Mouse (Mus musculus) C2C12 (cell line): Measurements from ENCODE around the gene Prkg1. TPM values are rescaled to one million over a fixed set of nuclear protein-coding genes. Genes with fewer than 3 reads are reported as not detected.

Experiments used
- H3K27me3 ChIP-seq: one replicate; pipeline ENCODE4 v1.6.1; 2011; ENCODE audit not compliant: control insufficient read depth, insufficient read depth, insufficient read length
- H3K36me3 ChIP-seq: one replicate; pipeline ENCODE4 v1.6.1; 2011; ENCODE audit not compliant: control insufficient read depth, insufficient read depth
- H3K4me3 ChIP-seq: one replicate; pipeline ENCODE4 v1.5.1; 2011; ENCODE audit warnings: mild to moderate bottlenecking, control low read depth; ENCODE audit not compliant: poor library complexity, insufficient read depth, severe bottlenecking
- H3K79me2 ChIP-seq: one replicate; pipeline ENCODE4 v1.6.1; 2011; ENCODE audit not compliant: control insufficient read depth, insufficient read depth
- H3K79me3 ChIP-seq: one replicate; pipeline ENCODE4 v1.6.1; 2011; ENCODE audit warnings: low read depth, control low read depth
- H3ac ChIP-seq: one replicate; pipeline ENCODE3; 2011; ENCODE audit warnings: low read depth; ENCODE audit not compliant: control insufficient read depth, insufficient read length
- CEBPB ChIP-seq: IDR thresholded peaks from one replicate; pipeline ENCODE4 v1.6.1; 2011; ENCODE audit warnings: low read depth, mild to moderate bottlenecking, control low read depth, moderate library complexity
- CTCF ChIP-seq: IDR thresholded peaks from one replicate; pipeline ENCODE4 v1.5.1; 2011; ENCODE audit not compliant: control insufficient read depth, insufficient read depth, insufficient read length
- FOSL1 ChIP-seq: IDR thresholded peaks from one replicate; pipeline ENCODE4 v1.8.0; 2011; ENCODE audit warnings: mild to moderate bottlenecking, low read length; ENCODE audit not compliant: poor library complexity, insufficient read depth, severe bottlenecking
- MAX ChIP-seq: IDR thresholded peaks from one replicate; pipeline ENCODE4 v1.6.1; 2011; ENCODE audit warnings: mild to moderate bottlenecking, control low read depth
- MYOD1 ChIP-seq: IDR thresholded peaks from one replicate; pipeline ENCODE4 v1.6.1; 2011; ENCODE audit warnings: low read depth; ENCODE audit not compliant: control insufficient read depth, insufficient read length
- MYOG ChIP-seq: IDR thresholded peaks from one replicate; pipeline ENCODE4 v1.6.1; 2011; ENCODE audit not compliant: control insufficient read depth, insufficient read length; ENCODE audit errors: extremely low read depth
- USF1 ChIP-seq: IDR thresholded peaks from one replicate; pipeline ENCODE4 v1.6.1; 2011; ENCODE audit warnings: low read depth, mild to moderate bottlenecking, control low read depth, moderate library complexity
- polyA plus RNA-seq: library from polyadenylated mRNA; unstranded; fragments of >200 nt; fragmentation: generic; extraction: Trizol; gene quantifications from one replicate; pipeline ENCODE4 v1.2.1, GENCODE M21; 2012; ENCODE audit warnings: missing spikeins

Prkg1 gene
- polyA plus RNA-seq, 1 experiment, result 0.47 TPM

DNA sequence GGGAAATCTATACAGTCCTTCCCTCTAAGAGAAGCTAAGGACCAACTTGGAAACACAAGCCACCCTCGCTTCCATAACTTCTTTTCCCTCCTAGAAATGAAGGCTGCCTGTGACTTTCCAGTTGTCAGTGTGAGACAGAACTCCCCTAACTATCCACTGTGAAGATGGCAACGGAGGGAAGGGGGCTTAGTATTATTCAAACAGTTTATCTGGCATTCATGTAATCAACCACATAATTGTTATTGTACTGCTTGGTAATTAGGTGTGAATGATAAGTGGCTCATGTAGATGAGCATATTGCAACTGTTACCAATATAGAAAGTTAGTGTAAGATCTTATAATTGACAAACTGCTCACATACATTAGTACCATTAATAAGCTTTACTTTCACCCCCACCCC is 333.4 kb downstream of the Prkg1 start:
- no peaks in the 10 kb centered on the region for H3K36me3 ChIP-seq
- TF ChIP-seq CTCF (no peak), MYOG (no peak), FOSL1 (no peak), MYOD1 (no peak), USF1 (no peak), CEBPB (no peak), MAX (no peak)
- H3K79me3 ChIP-seq, result no peaks in the 10 kb centered on the region
- no peak overlapping the region for H3K4me3 ChIP-seq
- H3K79me2 ChIP-seq, result no peaks in the 10 kb centered on the region
- no peaks in the 10 kb centered on the region for H3K27me3 ChIP-seq
- H3ac ChIP-seq, result no peak overlapping the region

DNA sequence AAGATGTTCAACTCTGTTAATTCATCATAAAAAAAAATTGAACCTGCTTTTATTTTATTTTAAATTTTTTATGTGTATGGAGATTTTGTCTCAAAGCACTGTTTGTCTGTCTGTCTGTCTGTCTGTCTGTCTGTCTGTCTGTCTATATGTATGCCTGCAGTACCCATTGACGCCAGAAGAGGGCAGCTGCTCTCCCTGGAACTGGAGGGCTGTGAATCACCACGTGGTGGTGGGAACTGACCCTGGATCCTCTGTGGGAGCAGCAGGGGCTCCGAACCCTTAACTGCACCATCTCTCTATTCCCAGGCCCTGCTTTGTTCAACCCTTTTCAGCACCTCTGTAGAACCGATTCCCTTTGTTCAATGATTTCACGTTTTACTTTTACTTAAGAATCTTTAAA is 338.7 kb downstream of the Prkg1 start:
- Histone ChIP-seq H3K36me3 (no peaks in the 10 kb centered on the region), H3K79me3 (no peaks in the 10 kb centered on the region), H3K27me3 (no peaks in the 10 kb centered on the region), H3K79me2 (no peaks in the 10 kb centered on the region), H3ac (no peak overlapping the region), H3K4me3 (no peak overlapping the region)
- TF ChIP-seq USF1, result no peak
- no peak for TF ChIP-seq MYOD1
- TF ChIP-seq MYOG, result no peak
- no peak for TF ChIP-seq CEBPB
- TF ChIP-seq FOSL1, result no peak
- no peak for TF ChIP-seq MAX
- TF ChIP-seq CTCF, result no peak

DNA sequence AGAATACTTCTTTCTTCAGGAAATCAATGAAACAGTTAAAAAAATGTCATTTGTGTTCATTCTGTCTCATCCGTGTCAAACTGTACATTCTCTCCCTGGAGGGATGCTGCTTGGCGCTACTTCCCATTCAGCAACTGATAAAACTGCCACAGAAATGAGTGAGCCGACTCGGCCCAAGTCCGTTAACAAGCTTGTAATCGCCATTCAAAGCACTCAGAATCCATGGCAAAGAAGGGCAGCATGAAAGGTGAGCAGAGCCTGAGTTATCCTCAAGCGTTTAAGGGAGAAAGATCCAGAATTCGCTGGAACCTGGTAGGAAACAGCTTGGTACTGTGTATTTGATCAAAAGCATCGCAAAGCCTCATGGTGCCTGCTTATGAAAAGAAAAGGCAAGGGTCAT is 339.6 kb downstream of the Prkg1 start:
- Histone ChIP-seq H3K36me3 (no peaks in the 10 kb centered on the region), H3K4me3 (no peak overlapping the region), H3K79me2 (no peaks in the 10 kb centered on the region), H3K27me3 (no peaks in the 10 kb centered on the region), H3ac (no peak overlapping the region), H3K79me3 (no peaks in the 10 kb centered on the region)
- no peak for TF ChIP-seq USF1
- TF ChIP-seq MAX, result no peak
- TF ChIP-seq MYOG, result no peak
- TF ChIP-seq FOSL1, result no peak
- TF ChIP-seq MYOD1, result no peak
- TF ChIP-seq CEBPB, result no peak
- no peak for TF ChIP-seq CTCF

DNA sequence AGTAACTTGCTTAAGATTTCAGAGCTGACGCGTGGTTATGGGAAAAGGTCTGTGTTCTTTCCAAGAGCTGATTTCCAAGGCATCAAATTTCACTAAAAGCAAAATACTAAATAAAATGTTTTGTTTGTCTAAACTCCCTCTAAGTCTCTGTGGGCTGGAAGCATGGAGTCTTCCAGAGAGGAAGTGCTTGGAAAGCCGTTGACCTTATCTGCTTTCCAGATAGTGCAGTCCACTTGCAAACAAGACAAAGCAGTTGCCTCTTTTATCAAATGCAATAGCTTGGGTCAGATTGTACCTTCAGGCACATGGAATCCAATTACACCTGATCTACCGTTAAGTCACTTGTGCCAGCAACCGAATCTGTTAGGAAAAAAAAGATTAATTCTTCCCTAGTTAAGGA is 340.5 kb downstream of the Prkg1 start:
- TF ChIP-seq MYOD1, result no peak
- TF ChIP-seq MAX, result no peak
- Histone ChIP-seq H3K27me3 (no peaks in the 10 kb centered on the region), H3K79me3 (no peaks in the 10 kb centered on the region), H3ac (no peak overlapping the region), H3K36me3 (no peaks in the 10 kb centered on the region), H3K79me2 (no peaks in the 10 kb centered on the region), H3K4me3 (no peak overlapping the region)

DNA sequence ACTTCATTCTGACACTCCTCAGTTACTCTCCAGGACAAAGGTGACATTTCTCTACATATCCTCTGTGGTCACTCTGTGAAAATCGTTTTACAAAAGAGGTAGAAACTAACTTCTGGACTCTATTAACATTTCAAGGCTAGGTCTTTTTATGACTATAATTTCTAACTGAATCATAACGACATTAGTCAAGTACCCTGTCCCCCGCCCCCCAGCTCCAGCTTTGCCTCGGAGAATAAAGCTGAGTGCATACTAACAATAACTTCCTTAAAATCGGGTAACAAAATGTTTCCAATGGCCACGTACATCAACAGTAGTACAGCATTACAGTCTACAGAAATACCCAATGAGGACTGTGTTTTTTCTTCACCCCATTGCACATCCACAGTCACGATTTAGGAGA is 351.3 kb downstream of the Prkg1 start:
- H3K4me3 ChIP-seq, result no peak overlapping the region
- TF ChIP-seq FOSL1 (no peak), USF1 (no peak), MYOG (no peak), CTCF (no peak), MAX (no peak), CEBPB (no peak), MYOD1 (no peak)
- no peaks in the 10 kb centered on the region for H3K36me3 ChIP-seq
- H3K79me2 ChIP-seq, result no peaks in the 10 kb centered on the region
- H3ac ChIP-seq, result no peak overlapping the region
- no peaks in the 10 kb centered on the region for H3K79me3 ChIP-seq
- no peaks in the 10 kb centered on the region for H3K27me3 ChIP-seq

DNA sequence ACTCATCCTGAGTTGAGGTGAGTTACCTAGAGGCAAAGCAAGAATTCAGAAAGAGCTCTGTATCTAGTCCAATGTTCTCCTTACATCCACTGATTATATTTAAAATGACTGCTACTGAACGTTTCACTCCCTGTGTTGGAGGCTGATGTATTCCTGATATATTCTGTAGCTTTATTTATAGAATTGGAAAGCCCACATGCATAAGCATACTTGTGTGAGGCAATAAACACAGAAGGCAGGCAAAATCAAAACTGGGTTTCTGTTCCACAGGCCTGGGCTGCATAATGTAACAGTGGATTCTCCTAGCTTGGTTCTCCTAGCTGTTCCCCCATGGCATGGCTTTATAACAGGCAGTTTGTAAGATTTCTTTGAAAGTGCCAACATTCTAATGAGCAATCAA is 368.7 kb downstream of the Prkg1 start:
- H3K79me3 ChIP-seq, result no peaks in the 10 kb centered on the region
- H3K36me3 ChIP-seq, result no peaks in the 10 kb centered on the region
- no peaks in the 10 kb centered on the region for H3K27me3 ChIP-seq
- TF ChIP-seq MAX (no peak), CTCF (no peak), CEBPB (no peak), MYOD1 (no peak), FOSL1 (no peak), USF1 (no peak), MYOG (no peak)
- no peaks in the 10 kb centered on the region for H3K79me2 ChIP-seq
- H3ac ChIP-seq, result no peak overlapping the region
- no peak overlapping the region for H3K4me3 ChIP-seq
